Mouse (Mus musculus) small intestine, adult 2 months (tissue): Measurements from ENCODE around the gene Grb10.

Source experiments
- CTCF ChIP-seq: fragments of 200-500 bp; IDR thresholded peaks from 2 replicates; pipeline ENCODE4 v1.5.1; 2012; ENCODE audit warnings: low read depth, mild to moderate bottlenecking, control low read depth, inconsistent platforms, low read length, moderate library complexity, mixed read lengths; ENCODE audit not compliant: insufficient replicate concordance, insufficient read length; ENCODE audit errors: extremely low read depth
- POLR2A ChIP-seq: fragments of 200-500 bp; IDR thresholded peaks from 2 replicates; pipeline ENCODE4 v1.6.1; 2012; ENCODE audit warnings: low read depth, mild to moderate bottlenecking, control low read depth, inconsistent platforms, low read length, moderate library complexity

- TF ChIP-seq POLR2A (no peak), CTCF (no peak)
Measured at GRCm38 (mm10) chr11:11960858-11961257, 77.6 kb downstream of the Grb10 start.
